Mouse (Mus musculus) MEL (cell line): Measurements from ENCODE around the gene Ikzf2.

Source experiments
- CHD1 ChIP-seq: IDR thresholded peaks from 2 replicates; pipeline ENCODE4 v1.6.1; 2012; ENCODE audit warnings: low read depth, mild to moderate bottlenecking, inconsistent platforms, low read length, improper control_type of control experiment
- CTCF ChIP-seq, 3 experiments: IDR thresholded peaks in 2 of 3; conservative IDR thresholded peaks in 1 of 3; 2 replicates each; pipeline ENCODE4 v1.5.1; 2011 to 2012; ENCODE audit warnings: low read length in 3 of 3, low read depth in 2 of 3, mild to moderate bottlenecking in 2 of 3, improper control_type of control experiment in 1 of 3, inconsistent platforms in 1 of 3, mixed read lengths in 1 of 3, moderate library complexity in 1 of 3; ENCODE audit not compliant: control insufficient read depth in 1 of 3, insufficient read depth in 1 of 3, poor library complexity in 1 of 3, severe bottlenecking in 1 of 3
- E2F4 ChIP-seq: IDR thresholded peaks from 2 replicates; pipeline ENCODE4 v1.6.1; 2011; ENCODE audit warnings: low read depth, low read length, improper control_type of control experiment, borderline replicate concordance
- GATA1 ChIP-seq: IDR thresholded peaks from 2 replicates; pipeline ENCODE4 v1.6.1; 2011; ENCODE audit warnings: low read depth, low read length, improper control_type of control experiment
- JUND ChIP-seq: IDR thresholded peaks from 2 replicates; pipeline ENCODE4 v1.6.1; 2011; ENCODE audit warnings: low read depth, mild to moderate bottlenecking, improper control_type of control experiment, low read length
- MAZ ChIP-seq: IDR thresholded peaks from 2 replicates; pipeline ENCODE4 v1.6.1; 2012; ENCODE audit warnings: low read depth, mild to moderate bottlenecking, inconsistent platforms, low read length, improper control_type of control experiment
- MEF2A ChIP-seq: IDR thresholded peaks from 2 replicates; pipeline ENCODE4 v1.6.1; 2014; ENCODE audit warnings: low read depth, mild to moderate bottlenecking, inconsistent platforms, low read length, improper control_type of control experiment; ENCODE audit not compliant: poor library complexity, insufficient replicate concordance, severe bottlenecking; ENCODE audit errors: extremely low read depth
- MYC ChIP-seq: IDR thresholded peaks from 2 replicates; pipeline ENCODE4 v1.6.1; 2011; ENCODE audit warnings: low read depth, mild to moderate bottlenecking, low read length, improper control_type of control experiment, moderate library complexity
- POLR2A ChIP-seq, 2 experiments: IDR thresholded peaks; 2 replicates each; pipeline ENCODE4 v1.6.1; 2011 to 2012; ENCODE audit warnings: low read length in 2 of 2, mild to moderate bottlenecking in 2 of 2, control low read depth in 1 of 2, improper control_type of control experiment in 1 of 2, low read depth in 1 of 2, moderate library complexity in 1 of 2; ENCODE audit not compliant: control insufficient read depth in 1 of 2, insufficient read depth in 1 of 2, poor library complexity in 1 of 2
- SMC3 ChIP-seq: IDR thresholded peaks from 2 replicates; pipeline ENCODE4 v1.6.1; 2011; ENCODE audit warnings: low read depth, low read length, improper control_type of control experiment
- ZNF384 ChIP-seq: IDR thresholded peaks from 2 replicates; pipeline ENCODE4 v1.6.1; 2012; ENCODE audit warnings: low read depth, mild to moderate bottlenecking, inconsistent platforms, low read length, improper control_type of control experiment

GRCm38 (mm10) chr1:69669897-69670404 is 17.1 kb downstream of the Ikzf2 start:
- TF ChIP-seq POLR2A (IDR thresholded peaks at IDR 0.05; ENCODE audit: control insufficient read depth in 1 of 2, insufficient read depth in 1 of 2, low read depth in 1 of 2, low read length in 2 of 2, poor library complexity in 1 of 2) (no peak), E2F4 (no peak), MAZ (no peak), CHD1 (no peak), CTCF (IDR thresholded peaks at IDR 0.05 in 2 of 3, conservative IDR thresholded peaks at IDR 0.05 in 1 of 3; ENCODE audit: control insufficient read depth in 1 of 3, insufficient read depth in 1 of 3, low read depth in 2 of 3, low read length in 3 of 3, poor library complexity in 1 of 3, severe bottlenecking in 1 of 3) (no peak), SMC3 (no peak), GATA1 (no peak), MYC (no peak), JUND (no peak), MEF2A (no peak), ZNF384 (no peak)
